Mouse (Mus musculus) ES-CJ7 (cell line): ENCODE measurements around the gene Rac1.
A peak's percentile ranks its signal among the peaks of the same experiment; 100 is the strongest.

ENCODE experiments used
- DNase-seq: peaks from one replicate; pipeline ENCODE4 v3.0.0; 2011; ENCODE audit warnings: low read depth, low spot score

The Rac1 gene

GRCm38 (mm10) chr5:143493163-143493562 lies 34.7 kb downstream of the Rac1 start:
- DNase-seq: no peak

GRCm38 (mm10) chr5:143491736-143492135 lies 36.1 kb downstream of the Rac1 start:
- peak; percentile 77 for DNase-seq

GRCm38 (mm10) chr5:143489749-143490342 lies 38.0 kb downstream of the Rac1 start:
- DNase-seq: no peak

GRCm38 (mm10) chr5:143487998-143488397 lies 39.8 kb downstream of the Rac1 start:
- DNase-seq: no peak

- DNase-seq: no peak
Measured at GRCm38 (mm10) chr5:143487193-143487592, 40.6 kb downstream of the Rac1 start.

GRCm38 (mm10) chr5:143484955-143485354 lies 42.9 kb downstream of the Rac1 start:
- no peak for DNase-seq

- DNase-seq: no peak
Measured at GRCm38 (mm10) chr5:143477901-143478300, 49.9 kb downstream of the Rac1 start.

- no peak for DNase-seq
Measured at GRCm38 (mm10) chr5:143476013-143476412, 51.8 kb downstream of the Rac1 start.

- DNase-seq: no peak
Measured at GRCm38 (mm10) chr5:143475153-143475844, 52.5 kb downstream of the Rac1 start.

- DNase-seq: no peak
Measured at GRCm38 (mm10) chr5:143471953-143472618, 55.8 kb downstream of the Rac1 start.

- DNase-seq: no peak
Measured at GRCm38 (mm10) chr5:143471165-143471546, 56.7 kb downstream of the Rac1 start.

GRCm38 (mm10) chr5:143470421-143471164 lies 57.2 kb downstream of the Rac1 start:
- no peak for DNase-seq

- DNase-seq: no peak
Measured at GRCm38 (mm10) chr5:143469628-143470027, 58.2 kb downstream of the Rac1 start.

GRCm38 (mm10) chr5:143467931-143468330 lies 59.9 kb downstream of the Rac1 start:
- DNase-seq: no peak

- no peak for DNase-seq
Measured at GRCm38 (mm10) chr5:143466891-143467669, 60.8 kb downstream of the Rac1 start.

GRCm38 (mm10) chr5:143465156-143466085 lies 62.4 kb downstream of the Rac1 start:
- peak; percentile 9 for DNase-seq

- no peak for DNase-seq
Measured at GRCm38 (mm10) chr5:143464757-143465118, 63.1 kb downstream of the Rac1 start.

- peak; percentile 90 for DNase-seq
Measured at GRCm38 (mm10) chr5:143464100-143464756, 63.6 kb downstream of the Rac1 start, which contains the start of gene Daglb. Daglb (plus strand) TSS chr5:143464584.

GRCm38 (mm10) chr5:143463671-143464070 lies 64.2 kb downstream of the Rac1 start:
- no peak for DNase-seq
